Mouse (Mus musculus) thymus, adult 18-20 months (tissue): Measurements from ENCODE around the gene Eml3.

ENCODE experiments used
- DNase-seq, 2 experiments: peaks; one replicate each; pipeline ENCODE4 v3.0.0; 2022; ENCODE audit warnings: mixed read lengths in 2 of 2

The Eml3 gene

DNA sequence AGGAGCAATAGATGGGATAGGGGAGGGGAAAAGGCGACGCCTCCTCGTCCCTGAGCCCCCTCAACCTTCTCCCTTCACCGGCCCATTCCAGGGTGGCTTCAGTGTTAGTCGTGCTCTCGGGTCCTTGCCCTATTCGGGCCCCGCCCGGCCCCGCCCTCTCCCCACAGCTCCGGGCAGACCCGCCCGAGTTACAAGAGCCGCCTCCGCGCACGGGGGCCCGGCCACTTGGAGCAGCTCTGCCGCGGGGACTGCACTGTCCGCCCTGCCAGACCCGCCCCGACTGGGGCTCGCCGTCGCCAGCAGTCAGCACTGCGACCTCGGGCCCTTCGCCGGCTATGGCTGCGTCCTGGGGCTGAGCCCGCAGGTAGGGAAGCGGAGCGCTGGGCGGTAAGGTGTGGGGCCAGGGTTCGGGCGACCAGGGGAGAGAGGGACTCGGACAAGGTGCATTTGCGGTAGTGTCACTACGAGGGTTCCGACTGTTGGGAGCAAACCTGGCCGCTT lies 59.8 kb downstream of the Eml3 start, which contains the start of gene Ahnak:
Gene Ahnak, plus strand, starts transcription at position 219 of the 501 bp plus-strand sequence.
- no peak for DNase-seq

DNA sequence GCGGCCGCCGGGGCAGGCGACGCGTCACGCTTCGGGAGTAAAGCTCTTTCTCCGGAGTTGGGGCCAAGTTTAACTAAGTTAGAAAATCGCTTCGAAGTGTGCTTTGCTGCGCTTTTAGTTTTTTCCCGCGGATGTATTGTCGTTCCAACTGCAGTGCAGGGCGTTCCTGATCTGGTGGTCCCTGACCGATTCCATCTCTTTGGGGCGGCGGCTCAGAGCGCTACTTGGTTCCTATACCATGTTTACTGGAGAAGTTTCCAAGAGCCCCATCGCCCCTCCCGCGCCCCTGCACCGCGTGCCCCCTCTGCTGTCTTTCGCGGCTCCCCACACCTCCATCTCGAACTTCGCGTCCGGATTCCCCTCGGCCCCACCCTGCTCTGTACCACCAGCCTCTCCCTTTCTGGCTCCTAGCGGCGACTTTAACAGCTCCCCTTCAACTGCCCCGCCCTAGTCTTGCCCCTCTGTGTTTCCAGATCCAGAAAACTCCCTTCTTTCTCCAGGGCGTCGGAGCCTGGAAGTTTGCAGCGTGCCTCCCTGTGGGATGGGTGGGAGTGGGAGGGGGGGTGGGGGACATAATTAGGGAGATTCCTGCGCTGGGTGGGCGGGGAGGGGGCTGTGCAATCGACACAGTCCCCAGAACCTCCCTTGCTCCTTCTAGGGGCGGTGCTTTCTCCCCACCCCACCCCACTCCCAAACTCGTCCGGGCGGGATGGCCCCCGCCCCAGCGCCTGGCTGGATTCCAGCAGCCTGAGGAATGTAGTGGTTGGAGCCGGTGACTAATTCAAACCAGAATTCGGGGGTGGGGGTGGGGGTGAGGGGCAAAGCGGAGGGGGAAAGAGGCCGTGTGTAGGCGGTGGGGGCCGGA lies 60.4 kb downstream of the Eml3 start:
- no peak for DNase-seq

DNA sequence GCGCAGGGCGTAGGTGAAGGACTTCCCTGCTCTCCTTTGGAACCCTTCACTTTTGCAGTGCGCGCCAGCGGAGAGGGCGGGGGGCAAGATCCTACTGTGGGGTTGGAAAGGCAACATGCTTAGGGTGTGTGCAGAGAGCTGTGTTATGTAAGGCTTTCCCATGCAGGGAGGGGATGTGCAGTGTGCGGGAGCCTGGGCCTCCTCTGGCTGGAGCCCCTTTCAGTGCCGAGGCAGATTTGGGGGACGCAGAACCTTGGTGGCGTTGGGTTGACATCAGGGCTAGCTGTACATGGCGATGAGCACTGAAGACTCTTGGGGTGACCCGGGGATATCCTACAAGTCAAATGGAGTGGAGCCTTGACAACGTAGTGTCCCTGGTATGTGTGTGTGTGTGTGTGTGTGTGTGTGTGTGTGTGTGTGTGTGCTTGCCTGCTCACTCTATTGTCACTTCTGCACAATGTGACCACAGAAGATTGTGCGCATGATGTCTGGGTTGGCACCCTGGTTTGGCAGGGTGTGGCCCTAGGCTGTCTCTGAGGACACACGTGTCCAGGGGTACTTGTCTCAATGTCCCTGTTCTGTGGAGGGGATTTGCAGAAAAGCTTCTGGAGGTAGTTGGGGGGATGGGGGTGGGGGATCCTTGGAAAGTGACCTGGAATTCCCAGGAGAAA lies 61.2 kb downstream of the Eml3 start:
- DNase-seq = no peak
